In genomic region chrX:7898880-7899874, GRCm38 (mm10) we compare ENCODE assay signal across 7 mouse cellular contexts. TPM values are rescaled to one million over a fixed set of nuclear protein-coding genes. Genes with fewer than 3 reads are reported as not detected.
DNase-seq lines count a peak whose midpoint lies in the region; ATAC-seq lines count a peak whose summit lies in the region.

Gene Pqbp1, minus strand, starts transcription at chrX:7899269.
Gene Timm17b, plus strand, starts transcription at chrX:7899357.

- ATAC-seq in embryonic facial prominence, embryonic 11.5 days (replicated peaks; ENCODE audit: insufficient number of reproducible peaks, low FRiP score, low TSS enrichment, low read depth), result peak; percentile 98
- ATAC-seq in granulocyte monocyte progenitor cell, adult 5-6 weeks (replicated peaks; ENCODE audit: poor library complexity, severe bottlenecking), result peak; percentile 93
- peak; percentile 98 for ATAC-seq in midbrain, embryonic 13.5 days

- H3K4me1 ChIP-seq in embryonic facial prominence, embryonic 11.5 days (ENCODE audit: control insufficient read depth, insufficient read depth, low read length), result no peaks in the 10 kb centered on the region
- H3K4me1 ChIP-seq in limb, embryonic 10.5 days, result 0 out of 2 replicates have a peak, but pooled peaks cover 4% of the 10 kb centered on the region
- peaks cover 15% of the 10 kb centered on the region for H3K4me1 ChIP-seq in midbrain, embryonic 13.5 days (replicated peaks)

- WGBS in embryonic facial prominence, embryonic 11.5 days, result 18% methylated on average over 55 of the region's 62 CpGs
- 12% methylated on average over 62 of the region's 62 CpGs for WGBS in limb, embryonic 10.5 days
- WGBS in midbrain, embryonic 13.5 days, result 19% methylated on average over 62 of the region's 62 CpGs

- no peaks in the 10 kb centered on the region for H3K36me3 ChIP-seq in embryonic facial prominence, embryonic 11.5 days (replicated peaks; ENCODE audit: control insufficient read depth, insufficient read depth, low read depth, low read length)
- H3K36me3 ChIP-seq in limb, embryonic 10.5 days, result peaks cover 33% of the 10 kb centered on the region
- H3K36me3 ChIP-seq in midbrain, embryonic 13.5 days, result peaks cover 24% of the 10 kb centered on the region

- H3K4me2 ChIP-seq in embryonic facial prominence, embryonic 11.5 days (ENCODE audit: low read depth, low read length), result peak within 1 kb of the TSS; percentile 41
- H3K4me2 ChIP-seq in midbrain, embryonic 13.5 days (replicated peaks), result peak within 1 kb of the TSS; percentile 60

- DNase-seq in adrenal gland, postnatal 14 days, result peak; percentile 93
- DNase-seq in embryonic facial prominence, embryonic 11.5 days (ENCODE audit: low spot score), result peak; percentile 90
- DNase-seq in kidney, adult 11 months, result peak; percentile 93
- peak; percentile 81 for DNase-seq in limb, embryonic 10.5 days (ENCODE audit: low spot score)
- DNase-seq in spleen, adult 12 weeks (ENCODE audit: low spot score), result peak; percentile 80

- no peaks in the 10 kb centered on the region for H3K9me3 ChIP-seq in embryonic facial prominence, embryonic 11.5 days (replicated peaks; ENCODE audit: control insufficient read depth, low read length)
- H3K9me3 ChIP-seq in limb, embryonic 10.5 days (replicated peaks), result no peaks in the 10 kb centered on the region
- H3K9me3 ChIP-seq in midbrain, embryonic 13.5 days, result no peaks in the 10 kb centered on the region

- H3K27me3 ChIP-seq in embryonic facial prominence, embryonic 11.5 days (ENCODE audit: control insufficient read depth, insufficient read depth, low read length), result no peaks in the 10 kb centered on the region
- no peaks in the 10 kb centered on the region for H3K27me3 ChIP-seq in limb, embryonic 10.5 days (ENCODE audit: low read depth, poor library complexity, severe bottlenecking)
- H3K27me3 ChIP-seq in midbrain, embryonic 13.5 days, result no peaks in the 10 kb centered on the region

- H3K4me3 ChIP-seq in embryonic facial prominence, embryonic 11.5 days (ENCODE audit: low read depth, low read length), result peak within 1 kb of the TSS; percentile 48
- H3K4me3 ChIP-seq in limb, embryonic 10.5 days, result peak within 1 kb of the TSS; percentile 64
- peak within 1 kb of the TSS; percentile 55 for H3K4me3 ChIP-seq in midbrain, embryonic 13.5 days (replicated peaks)

- H3K9ac ChIP-seq in embryonic facial prominence, embryonic 11.5 days (replicated peaks; ENCODE audit: low read length), result peak within 1 kb of the TSS; percentile 61
- H3K9ac ChIP-seq in midbrain, embryonic 13.5 days (replicated peaks), result peak within 1 kb of the TSS; percentile 73

- 0 out of 2 replicates have a peak within 1 kb of the TSS, but pooled peaks have one; percentile 31 for H3K27ac ChIP-seq in embryonic facial prominence, embryonic 11.5 days (replicated peaks; ENCODE audit: low read depth, low read length)
- H3K27ac ChIP-seq in limb, embryonic 10.5 days, result peak within 1 kb of the TSS; percentile 86
- peak within 1 kb of the TSS; percentile 88 for H3K27ac ChIP-seq in midbrain, embryonic 13.5 days

RNA-seq across cellular contexts. Expression of gene Pqbp1, which starts in this region (rescaled TPM):
- 94.6 and 98.0 TPM in 2 replicates for total RNA-seq in adrenal gland, postnatal 14 days (2021)
- 146 and 149 TPM in 2 replicates for polyA plus RNA-seq in embryonic facial prominence, embryonic 11.5 days (2014; fragmentation: Nextera tagmentation; extraction: Ambion mirVana)
- total RNA-seq in granulocyte monocyte progenitor cell, adult 5-6 weeks (2014; fragmentation: Nextera tagmentation), result 53.9 and 80.4 TPM in 2 replicates
- 130 and 144 TPM in 2 replicates for total RNA-seq in granulocyte monocyte progenitor cell, adult 5-6 weeks (2017)
- 131 and 140 TPM in 2 replicates for polyA plus RNA-seq in limb, embryonic 10.5 days (2016; fragmentation: Nextera tagmentation; extraction: Ambion mirVana)
- polyA plus RNA-seq in midbrain, embryonic 13.5 days (2015; fragmentation: Nextera tagmentation; extraction: Ambion mirVana), result 216 and 236 TPM in 2 replicates

RNA-seq across cellular contexts. Expression of gene Timm17b, which starts in this region (rescaled TPM):
- total RNA-seq in adrenal gland, postnatal 14 days (2021), result 83.5 and 99.8 TPM in 2 replicates
- 162 and 172 TPM in 2 replicates for polyA plus RNA-seq in embryonic facial prominence, embryonic 11.5 days (2014; fragmentation: Nextera tagmentation; extraction: Ambion mirVana)
- 80.9 and 119 TPM in 2 replicates for total RNA-seq in granulocyte monocyte progenitor cell, adult 5-6 weeks (2014; fragmentation: Nextera tagmentation)
- total RNA-seq in granulocyte monocyte progenitor cell, adult 5-6 weeks (2017), result 62.7 and 111 TPM in 2 replicates
- polyA plus RNA-seq in limb, embryonic 10.5 days (2016; fragmentation: Nextera tagmentation; extraction: Ambion mirVana), result 167 and 187 TPM in 2 replicates
- 171 and 173 TPM in 2 replicates for polyA plus RNA-seq in midbrain, embryonic 13.5 days (2015; fragmentation: Nextera tagmentation; extraction: Ambion mirVana)

Comparison
In these comparisons a context has a peak if more than half of its experiments do, and no peak if none do; other contexts are left out.
1. Peak in every context shown above with its lines: DNase-seq, ATAC-seq, H3K4me3 ChIP-seq and H3K27ac ChIP-seq.
2. H3K27ac ChIP-seq: peak in every context shown above with its lines; median percentile 88 in midbrain, embryonic 13.5 days; 86 in limb, embryonic 10.5 days; 31 in embryonic facial prominence, embryonic 11.5 days.